Mouse (Mus musculus) limb, embryonic 11.5 days (tissue): Measurements from ENCODE around the gene Dnah12. TPM values are rescaled to one million over a fixed set of nuclear protein-coding genes. Genes with fewer than 3 reads are reported as not detected.

Experiments
- ATAC-seq: fragments of 200-750 bp; cut with Nextera tagmentation; 2 replicates; pipeline ENCODE4 v1.8.0; 2017; ENCODE audit warnings: low read depth; ENCODE audit not compliant: insufficient number of reproducible peaks, low FRiP score, low TSS enrichment
- DNase-seq: peaks from one replicate; pipeline ENCODE4 v3.0.0-alpha.2; 2015; ENCODE audit warnings: low spot score
- H3K27ac ChIP-seq: fragments of 300-500 bp; sonication (generic); replicated peaks from 2 replicates; pipeline ENCODE4 v1.5.1; 2014; ENCODE audit warnings: low read depth, mild to moderate bottlenecking, low read length
- H3K27me3 ChIP-seq: fragments of 300-500 bp; sonication (generic); 2 replicates; pipeline ENCODE4 v1.6.1; 2014; ENCODE audit warnings: mild to moderate bottlenecking, low read length, mixed read lengths; ENCODE audit not compliant: control insufficient read depth, insufficient read depth
- H3K36me3 ChIP-seq: fragments of 300-500 bp; sonication (generic); 2 replicates; pipeline ENCODE4 v1.6.1; 2014; ENCODE audit warnings: mild to moderate bottlenecking, low read length, moderate library complexity, mixed read lengths; ENCODE audit not compliant: control insufficient read depth, insufficient read depth
- H3K4me1 ChIP-seq: fragments of 300-500 bp; sonication (generic); 2 replicates; pipeline ENCODE4 v1.6.1; 2014; ENCODE audit warnings: low read length, mixed read lengths; ENCODE audit not compliant: control insufficient read depth, insufficient read depth
- H3K4me2 ChIP-seq: fragments of 300-500 bp; sonication (generic); 2 replicates; pipeline ENCODE4 v1.6.1; 2014; ENCODE audit warnings: low read depth, mild to moderate bottlenecking, moderate library complexity; ENCODE audit not compliant: severe bottlenecking
- H3K4me3 ChIP-seq: fragments of 300-500 bp; sonication (generic); 2 replicates; pipeline ENCODE4 v1.5.1; 2014; ENCODE audit warnings: low read depth, low read length
- H3K9ac ChIP-seq: fragments of 300-500 bp; sonication (generic); 2 replicates; pipeline ENCODE4 v1.6.1; 2014; ENCODE audit warnings: mild to moderate bottlenecking, low read length
- H3K9me3 ChIP-seq: fragments of 300-500 bp; sonication (generic); 2 replicates; pipeline ENCODE4 v1.6.1; 2016; ENCODE audit warnings: low read length; ENCODE audit not compliant: control insufficient read depth
- WGBS: fragments of 180-500 bp; shearing (Covaris S2); extraction: QIAGEN DNeasy Blood & Tissue Kit; methylation state at CpG from one replicate; pipeline ENCODE4 v1.1.7; 2014; 5-methylcytosine and 5-hydroxymethylcytosine counted together
- polyA plus RNA-seq: library from polyadenylated mRNA; unstranded; fragments of >200 nt; fragmentation: Nextera tagmentation; extraction: Ambion mirVana; gene quantifications from 2 replicates; pipeline ENCODE4 v1.2.1, GENCODE M21; 2014

The Dnah12 gene
- polyA plus RNA-seq, 1 experiment from 2014 or later: not detected

DNA sequence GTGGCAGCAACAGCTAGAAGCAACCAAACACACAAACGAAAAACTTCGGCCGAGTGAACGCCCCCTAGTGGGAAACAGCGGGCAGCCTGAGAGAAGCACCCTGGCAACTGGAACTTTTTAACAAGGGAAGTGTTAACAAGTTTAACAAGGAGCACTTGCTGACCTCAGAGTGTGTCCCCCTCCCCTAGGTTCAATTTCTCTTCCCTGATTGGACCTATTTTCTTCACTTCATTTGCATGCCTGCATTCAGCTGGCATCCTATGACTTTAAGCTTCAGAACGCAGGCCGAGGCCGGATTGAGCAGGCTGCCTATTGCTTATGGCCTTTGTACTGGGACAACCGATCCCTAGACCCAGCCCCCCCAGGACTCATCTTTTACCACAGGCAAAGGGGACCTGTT, 174.3 kb downstream of the Dnah12 start:
- Histone ChIP-seq H3K27ac (no peak overlapping the region), H3K4me2 (no peak overlapping the region), H3K4me3 (no peak overlapping the region), H3K9ac (no peak overlapping the region), H3K27me3 (no peaks in the 10 kb centered on the region), H3K9me3 (no peaks in the 10 kb centered on the region), H3K36me3 (no peaks in the 10 kb centered on the region), H3K4me1 (no peaks in the 10 kb centered on the region)
- peak; percentile 33 for DNase-seq
- WGBS: 71% methylated on average over 9 of the region's 9 CpGs
- ATAC-seq: no peak

- WGBS: 84% methylated on average over 5 of the region's 5 CpGs
- H3K9me3 ChIP-seq: no peaks in the 10 kb centered on the region
- ATAC-seq: no peak
- no peak for DNase-seq
- H3K4me3 ChIP-seq: no peak overlapping the region
- H3K4me2 ChIP-seq: no peak overlapping the region
- H3K36me3 ChIP-seq: no peaks in the 10 kb centered on the region
- no peak overlapping the region for H3K27ac ChIP-seq
- no peaks in the 10 kb centered on the region for H3K27me3 ChIP-seq
- H3K4me1 ChIP-seq: no peaks in the 10 kb centered on the region
- H3K9ac ChIP-seq: no peak overlapping the region
Observed at GRCm38 (mm10) chr14:26868299-26868698, 175.2 kb downstream of the Dnah12 start.

DNA sequence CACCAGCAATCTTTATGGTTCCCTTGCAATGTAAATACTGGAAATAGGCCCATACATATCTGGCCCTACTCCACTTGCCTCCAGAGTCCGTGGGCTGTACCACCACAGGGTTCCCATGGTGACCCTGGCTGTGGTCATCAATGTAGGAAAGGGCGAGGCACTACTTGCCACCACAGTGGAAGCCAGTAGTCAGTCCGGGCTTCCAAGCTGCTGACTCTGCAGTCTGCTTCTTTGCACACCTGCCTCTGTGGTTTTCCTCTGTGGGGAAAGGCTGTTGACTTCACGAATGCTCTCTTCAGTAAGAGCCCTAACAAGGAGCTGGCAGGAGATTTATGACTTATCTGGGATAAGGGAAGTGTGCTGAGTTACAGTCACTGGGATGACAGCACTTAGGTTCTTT, 185.7 kb downstream of the Dnah12 start:
- no peak for DNase-seq
- H3K4me1 ChIP-seq: no peaks in the 10 kb centered on the region

DNA sequence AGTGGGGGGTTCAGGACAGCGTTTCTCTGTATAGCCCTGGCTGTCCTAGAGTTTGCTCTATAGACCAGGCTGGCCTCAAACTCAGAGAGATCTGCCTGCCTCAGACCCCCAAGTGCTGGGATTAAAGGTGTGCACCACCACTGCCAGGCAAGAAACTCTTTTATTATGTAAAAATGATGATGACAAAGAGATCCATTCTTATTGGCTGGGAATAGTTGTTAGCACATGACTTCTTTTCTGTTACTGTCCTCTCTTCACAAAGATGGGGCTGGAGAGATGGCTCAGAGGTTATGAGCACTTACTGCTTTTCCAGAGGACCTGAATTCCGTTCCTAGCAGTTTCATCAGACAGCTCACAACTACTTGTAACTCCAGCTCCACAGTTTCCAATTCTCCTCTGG, 186.9 kb downstream of the Dnah12 start:
- Histone ChIP-seq H3K9me3 (no peaks in the 10 kb centered on the region), H3K27ac (no peak overlapping the region), H3K4me2 (no peak overlapping the region), H3K4me3 (no peak overlapping the region), H3K36me3 (no peaks in the 10 kb centered on the region), H3K4me1 (no peaks in the 10 kb centered on the region), H3K27me3 (no peaks in the 10 kb centered on the region), H3K9ac (no peak overlapping the region)
- DNase-seq: no peak
- WGBS: 75% methylated on average over 2 of the region's 2 CpGs
- no peak for ATAC-seq

More for the DNA sequence above, 185.7 kb downstream of the Dnah12 start:
- Histone ChIP-seq H3K4me2 (no peak overlapping the region), H3K27me3 (no peaks in the 10 kb centered on the region), H3K9me3 (no peaks in the 10 kb centered on the region), H3K27ac (no peak overlapping the region), H3K36me3 (no peaks in the 10 kb centered on the region), H3K4me3 (no peak overlapping the region), H3K9ac (no peak overlapping the region)
- WGBS: 78% methylated on average over 4 of the region's 4 CpGs
- no peak for ATAC-seq

GRCm38 (mm10) chr14:26881700-26882099, 188.6 kb downstream of the Dnah12 start:
- no peaks in the 10 kb centered on the region for H3K36me3 ChIP-seq
- no peak overlapping the region for H3K9ac ChIP-seq
- no peak for ATAC-seq
- no peak for DNase-seq
- H3K4me1 ChIP-seq: no peaks in the 10 kb centered on the region
- no peak overlapping the region for H3K4me2 ChIP-seq
- WGBS: 86% methylated on average over 5 of the region's 5 CpGs
- no peaks in the 10 kb centered on the region for H3K9me3 ChIP-seq
- no peak overlapping the region for H3K27ac ChIP-seq
- no peaks in the 10 kb centered on the region for H3K27me3 ChIP-seq
- H3K4me3 ChIP-seq: no peak overlapping the region

DNA sequence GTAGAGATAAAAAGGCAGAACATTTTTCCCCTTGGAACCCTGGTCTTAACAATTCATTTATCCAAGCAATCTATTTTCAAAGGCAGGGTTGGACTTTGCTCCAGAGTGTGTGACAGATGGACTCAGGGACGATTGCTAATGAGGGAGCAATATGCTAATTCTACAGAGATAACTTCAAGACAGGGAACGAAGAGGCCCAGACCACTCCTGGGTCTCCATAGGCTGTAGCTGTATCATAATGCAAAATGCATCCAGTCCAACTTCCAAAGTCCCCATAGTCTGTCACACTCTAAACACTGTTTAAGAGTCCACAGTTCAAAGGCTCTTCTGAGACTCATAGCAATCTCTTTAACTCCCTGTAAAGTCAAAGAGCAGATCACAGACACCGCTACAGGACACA, 194.2 kb downstream of the Dnah12 start:
- H3K4me3 ChIP-seq: no peak overlapping the region
- ATAC-seq: no peak
- H3K9me3 ChIP-seq: no peaks in the 10 kb centered on the region
- WGBS: 88% methylated on average over 3 of the region's 3 CpGs
- H3K27ac ChIP-seq: no peak overlapping the region
- no peak overlapping the region for H3K4me2 ChIP-seq
- no peaks in the 10 kb centered on the region for H3K36me3 ChIP-seq
- no peak overlapping the region for H3K9ac ChIP-seq
- H3K4me1 ChIP-seq: no peaks in the 10 kb centered on the region
- no peaks in the 10 kb centered on the region for H3K27me3 ChIP-seq
- DNase-seq: no peak

- Histone ChIP-seq H3K9ac (no peak overlapping the region), H3K36me3 (no peaks in the 10 kb centered on the region), H3K4me2 (no peak overlapping the region), H3K27ac (no peak overlapping the region), H3K27me3 (no peaks in the 10 kb centered on the region), H3K4me3 (no peak overlapping the region), H3K4me1 (no peaks in the 10 kb centered on the region), H3K9me3 (no peaks in the 10 kb centered on the region)
- DNase-seq: no peak
- ATAC-seq: no peak
- WGBS: 93% methylated on average over 3 of the region's 3 CpGs
Observed at GRCm38 (mm10) chr14:26890777-26891176, 197.7 kb downstream of the Dnah12 start.

- no peak for ATAC-seq
Observed at GRCm38 (mm10) chr14:26894392-26894791, 201.3 kb downstream of the Dnah12 start, which contains the start of gene Asb14. Gene Asb14 (plus strand): TSS chr14:26894557.

GRCm38 (mm10) chr14:26899490-26899889, 206.4 kb downstream of the Dnah12 start:
- WGBS: 87% methylated on average over 2 of the region's 2 CpGs
- ATAC-seq (no peak), DNase-seq (no peak)
- H3K36me3 ChIP-seq: no peaks in the 10 kb centered on the region
- H3K4me2 ChIP-seq: no peak overlapping the region
- H3K27me3 ChIP-seq: no peaks in the 10 kb centered on the region
- H3K9me3 ChIP-seq: no peaks in the 10 kb centered on the region
- no peak overlapping the region for H3K9ac ChIP-seq
- H3K4me1 ChIP-seq: no peaks in the 10 kb centered on the region
- no peak overlapping the region for H3K4me3 ChIP-seq
- H3K27ac ChIP-seq: no peak overlapping the region

More at GRCm38 (mm10) chr14:26894392-26894791, 201.3 kb downstream of the Dnah12 start, which contains the start of gene Asb14:
- Histone ChIP-seq H3K4me1 (no peaks in the 10 kb centered on the region), H3K4me3 (no peak within 1 kb of the TSS), H3K36me3 (no peaks in the 10 kb centered on the region), H3K4me2 (no peak within 1 kb of the TSS), H3K27ac (no peak within 1 kb of the TSS), H3K9ac (no peak within 1 kb of the TSS), H3K9me3 (no peaks in the 10 kb centered on the region), H3K27me3 (no peaks in the 10 kb centered on the region)
- DNase-seq: no peak
- WGBS: 91% methylated on average over 4 of the region's 4 CpGs
